Mouse (Mus musculus) left cerebral cortex, adult 18-20 months (tissue): Measurements from ENCODE around the gene Lpin1. TPM values are rescaled to one million over a fixed set of nuclear protein-coding genes. Genes with fewer than 3 reads are reported as not detected.

Experiments used
- DNase-seq, 2 experiments: peaks; one replicate each; pipeline ENCODE4 v3.0.0; 2021 to 2022; ENCODE audit warnings: low spot score in 2 of 2, mixed read lengths in 1 of 2
- total RNA-seq, 2 experiments: library from RNA; stranded (reverse); gene quantifications; 2 replicates each; pipeline ENCODE4 v1.2.3; 2021

Gene Lpin1
- total RNA-seq, 2 experiments from 2014 or later = 23.3 to 30.5 TPM

GRCm38 (mm10) chr12:16620230-16620629, 9.5 kb upstream of the Lpin1 start:
- DNase-seq = no peak

DNA sequence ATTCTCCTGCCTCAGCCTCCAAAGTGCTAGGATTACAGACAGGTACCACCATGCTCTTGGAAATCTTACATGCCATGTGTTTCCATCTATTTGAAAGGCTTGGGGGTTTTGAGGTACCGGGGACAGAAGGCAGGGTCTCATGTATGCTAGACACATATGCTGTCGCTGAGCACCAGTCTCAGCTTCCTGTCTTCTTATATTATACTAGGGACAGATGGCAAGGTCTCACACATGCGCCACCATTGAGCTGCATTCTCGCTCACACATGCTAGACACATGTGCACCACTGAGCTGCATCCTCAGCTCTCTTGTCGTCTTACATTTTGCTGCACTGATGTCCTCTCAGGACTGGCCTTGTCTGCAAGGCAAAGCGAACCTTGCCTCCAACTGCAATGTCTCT, 8.7 kb upstream of the Lpin1 start:
- DNase-seq = no peak

GRCm38 (mm10) chr12:16618512-16619274, 7.9 kb upstream of the Lpin1 start:
- peak; percentile 40 to 59 for DNase-seq

- DNase-seq = no peak
Observed at GRCm38 (mm10) chr12:16615738-16616137, 5.0 kb upstream of the Lpin1 start.

- no peak for DNase-seq
Observed at GRCm38 (mm10) chr12:16614556-16614955, 3.8 kb upstream of the Lpin1 start.

- peak; percentile 39 to 62 for DNase-seq
Observed at GRCm38 (mm10) chr12:16605624-16606023, 5.1 kb downstream of the Lpin1 start.

DNA sequence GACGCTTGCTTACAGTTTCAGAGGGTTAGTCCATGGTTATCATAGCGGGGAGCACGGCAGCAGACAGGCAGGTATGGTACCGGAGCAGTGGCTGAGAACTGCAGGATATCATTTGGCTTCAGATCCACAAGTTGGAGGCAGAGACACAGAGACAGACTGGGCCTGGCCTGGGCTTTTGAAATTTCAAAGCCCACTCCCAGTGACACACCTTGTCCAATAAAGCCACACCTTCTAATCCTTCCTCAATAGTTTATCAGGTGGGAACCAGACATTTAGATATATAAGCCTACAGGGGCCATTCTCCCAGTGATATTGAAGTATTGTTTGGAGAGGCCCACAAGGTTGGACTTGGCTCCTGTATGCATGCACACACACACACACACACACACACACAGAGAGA, 8.5 kb downstream of the Lpin1 start:
- no peak for DNase-seq

GRCm38 (mm10) chr12:16600374-16600773, 10.4 kb downstream of the Lpin1 start:
- no peak for DNase-seq

DNA sequence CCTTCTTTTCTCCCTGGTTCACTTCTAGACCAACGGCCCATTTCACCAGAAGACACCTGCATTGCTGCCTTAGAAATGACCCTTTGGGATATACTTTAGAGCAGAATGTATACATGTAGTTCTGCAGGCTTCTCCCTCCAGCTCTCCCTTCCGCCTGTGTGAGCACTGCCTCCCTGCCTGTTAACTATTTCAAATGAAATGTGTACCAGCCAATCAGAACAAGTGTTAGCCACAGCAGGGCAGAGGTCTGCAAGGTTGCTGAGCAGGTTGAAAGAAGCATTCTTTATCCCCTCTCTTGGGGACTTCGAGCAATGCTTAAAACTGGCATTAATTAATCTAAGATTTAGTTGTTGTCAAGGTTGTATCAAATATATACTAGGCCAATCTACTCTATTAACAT, 11.4 kb downstream of the Lpin1 start:
- no peak for DNase-seq

DNA sequence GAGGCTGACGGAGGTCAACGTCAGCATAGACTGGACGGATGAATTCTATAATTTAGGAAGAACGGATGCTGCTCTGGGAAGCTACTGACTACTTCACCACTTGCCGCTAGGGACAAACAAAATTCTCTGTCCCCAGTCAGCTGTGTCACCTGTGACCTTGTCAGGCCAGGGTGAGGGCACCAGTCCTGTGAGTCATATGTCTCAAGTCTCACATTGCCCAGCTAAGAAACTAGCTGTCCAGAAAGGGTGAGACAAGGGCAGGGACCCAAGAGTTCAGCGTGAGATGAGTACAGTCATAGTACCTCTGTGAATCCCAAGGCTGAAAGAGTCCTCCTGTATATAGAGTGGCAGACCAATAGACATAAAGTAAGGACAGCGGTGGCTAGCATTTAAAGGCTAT, 17.0 kb downstream of the Lpin1 start:
- no peak for DNase-seq

- no peak for DNase-seq
Observed at GRCm38 (mm10) chr12:16593014-16593413, 17.8 kb downstream of the Lpin1 start.

DNA sequence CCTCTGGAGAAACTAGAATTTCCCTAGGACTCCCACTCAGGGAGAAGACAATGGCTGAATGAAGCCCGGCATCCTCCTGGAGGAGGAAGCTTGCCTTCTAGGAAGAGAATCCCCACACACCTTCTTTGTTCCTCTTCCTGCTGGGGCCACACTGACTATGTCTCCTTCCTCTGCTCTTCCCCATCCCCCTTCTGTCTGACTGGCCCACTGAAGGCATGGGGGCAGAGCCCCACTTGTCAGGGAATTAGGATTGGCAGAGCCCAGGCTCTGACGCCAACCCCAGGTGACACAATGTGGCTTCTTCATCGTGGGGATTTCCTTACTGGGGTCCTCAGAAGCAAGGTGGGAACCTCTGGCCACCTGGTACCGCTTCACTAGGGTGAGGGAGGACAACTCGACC, 18.3 kb downstream of the Lpin1 start:
- no peak for DNase-seq

DNA sequence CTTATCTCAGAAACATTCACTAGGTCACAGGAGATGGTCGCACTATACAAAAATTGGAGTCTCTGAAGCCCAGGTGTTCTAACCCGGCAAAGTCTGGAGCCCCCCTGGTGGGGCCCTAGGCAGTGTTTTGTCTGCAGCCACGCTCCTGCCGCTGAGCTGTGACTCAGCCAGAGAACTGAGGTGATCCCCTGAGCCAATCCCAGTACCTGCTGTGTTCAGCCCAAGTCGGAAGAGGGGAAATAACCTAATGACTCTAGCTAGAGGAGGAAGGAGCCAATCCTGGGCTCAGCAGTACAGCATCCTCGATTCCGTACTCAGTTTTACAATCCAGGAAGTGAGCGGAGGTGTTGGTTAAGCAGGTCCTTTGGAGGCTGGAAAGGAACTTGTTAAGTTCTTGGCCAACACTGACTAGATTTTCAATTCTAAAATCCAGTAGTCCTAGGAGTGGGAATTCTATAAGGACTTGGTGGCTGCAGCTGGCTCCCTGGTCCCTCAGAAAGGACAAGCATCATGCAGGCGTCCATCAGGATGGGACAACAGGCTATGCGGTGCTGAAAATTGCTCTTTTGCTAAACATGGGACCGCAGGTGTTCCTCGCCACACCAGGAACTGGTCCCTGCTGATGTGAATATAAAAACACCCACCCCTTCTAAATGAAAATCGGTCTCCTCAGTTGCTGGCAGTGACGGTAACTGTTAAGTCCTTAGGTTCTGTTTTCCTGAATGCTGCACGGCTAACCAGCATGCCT, 19.1 kb downstream of the Lpin1 start:
- peak; percentile 80 to 87 for DNase-seq

- DNase-seq = no peak
Observed at GRCm38 (mm10) chr12:16589966-16590365, 20.8 kb downstream of the Lpin1 start.

GRCm38 (mm10) chr12:16589204-16589949, 21.4 kb downstream of the Lpin1 start:
- peak; percentile 90 for DNase-seq

- DNase-seq = peak; percentile 26 to 48
Observed at GRCm38 (mm10) chr12:16588396-16589042, 22.2 kb downstream of the Lpin1 start.

DNA sequence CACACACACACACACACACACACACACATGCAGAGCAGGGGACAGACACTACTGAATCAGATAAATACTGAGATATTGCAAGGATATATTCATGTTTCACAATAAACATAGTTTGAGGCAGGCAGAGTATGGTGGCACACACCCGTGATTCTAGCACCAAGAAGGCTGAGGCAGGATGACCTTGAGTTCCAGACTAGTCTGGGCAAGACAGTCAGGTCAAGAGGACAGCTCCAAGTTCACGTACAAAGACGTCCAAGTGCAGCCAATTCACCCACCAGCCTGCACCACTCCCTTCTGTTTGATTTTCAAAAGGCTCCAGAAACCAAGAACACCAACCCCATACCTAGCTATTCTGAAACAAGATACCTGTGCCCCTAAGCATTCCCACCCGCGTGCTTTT, 23.0 kb downstream of the Lpin1 start:
- DNase-seq = no peak

- DNase-seq = no peak
Observed at GRCm38 (mm10) chr12:16587111-16587510, 23.7 kb downstream of the Lpin1 start.

DNA sequence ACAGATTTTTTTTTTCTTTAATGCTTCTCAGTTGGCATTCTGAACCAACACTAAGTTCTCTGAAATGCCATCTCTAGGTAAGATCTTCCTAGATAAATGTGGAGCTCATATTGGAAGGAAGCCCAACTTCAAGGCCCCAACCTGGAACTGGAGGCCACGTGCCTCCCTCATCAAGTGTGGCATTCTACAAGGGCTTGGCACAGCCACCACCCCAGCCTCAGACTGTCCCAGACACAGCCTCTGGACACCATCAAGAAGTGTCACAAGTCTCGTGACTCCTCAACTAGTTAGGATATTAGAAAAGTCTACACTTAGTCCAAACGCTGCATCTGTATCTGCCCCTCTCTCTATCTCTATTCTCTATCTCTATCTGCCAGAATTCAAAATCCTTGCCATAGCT, 25.8 kb downstream of the Lpin1 start:
- DNase-seq = no peak

GRCm38 (mm10) chr12:16584035-16584682, 26.6 kb downstream of the Lpin1 start:
- no peak for DNase-seq

GRCm38 (mm10) chr12:16583313-16583712, 27.5 kb downstream of the Lpin1 start:
- no peak for DNase-seq
